Mouse (Mus musculus): Measurements from ENCODE around the gene Timm23. TPM values are rescaled to one million over a fixed set of nuclear protein-coding genes. Genes with fewer than 3 reads are reported as not detected.

Timm23 gene
- polyA plus RNA-seq, 1 experiment from 2014 or later: 302 TPM

Other genes starting within 250 kb of the Timm23 start
- 0.36 and 0.50 TPM in 2 replicates for gene Galnt15, start 172.9 kb downstream of the Timm23 start, polyA plus RNA-seq (2014; fragmentation: Nextera tagmentation; extraction: Ambion mirVana)
- 14.2 and 14.8 TPM in 2 replicates for gene Oxnad1, start 116.5 kb downstream of the Timm23 start, polyA plus RNA-seq (2014; fragmentation: Nextera tagmentation; extraction: Ambion mirVana)
- gene Dph3, start 116.2 kb downstream of the Timm23 start, polyA plus RNA-seq (2014; fragmentation: Nextera tagmentation; extraction: Ambion mirVana): 86.7 and 100 TPM in 2 replicates
- not detected in 2 replicates for gene Msmb, start 59.9 kb downstream of the Timm23 start, polyA plus RNA-seq (2014; fragmentation: Nextera tagmentation; extraction: Ambion mirVana)
- 112 TPM in 2 replicates for gene Ncoa4, start 42.0 kb downstream of the Timm23 start, polyA plus RNA-seq (2014; fragmentation: Nextera tagmentation; extraction: Ambion mirVana)
- 45.2 and 46.0 TPM in 2 replicates for gene Parg, start 51 bp upstream of the Timm23 start, polyA plus RNA-seq (2014; fragmentation: Nextera tagmentation; extraction: Ambion mirVana)
- gene Ogdhl, start 120.1 kb upstream of the Timm23 start, polyA plus RNA-seq (2014; fragmentation: Nextera tagmentation; extraction: Ambion mirVana): 9.5 and 10.5 TPM in 2 replicates
- gene 1700024G13Rik, start 186.5 kb upstream of the Timm23 start, polyA plus RNA-seq (2014; fragmentation: Nextera tagmentation; extraction: Ambion mirVana): 1.2 TPM in 1 of 2 replicates, not detected in the other

Data from embryonic facial prominence, embryonic 14.5 days (tissue).